Mouse (Mus musculus): ENCODE results near the gene Eci2. TPM values are rescaled to one million over a fixed set of nuclear protein-coding genes. Genes with fewer than 3 reads are reported as not detected.
"Not testable (repeated sequence)": the region's sequence is repeated elsewhere in the genome, so short reads cannot be mapped to it uniquely, and the experiment has no call there.

Eci2 gene
- polyA plus RNA-seq, 1 experiment from 2014 or later, result 113 TPM

DNA sequence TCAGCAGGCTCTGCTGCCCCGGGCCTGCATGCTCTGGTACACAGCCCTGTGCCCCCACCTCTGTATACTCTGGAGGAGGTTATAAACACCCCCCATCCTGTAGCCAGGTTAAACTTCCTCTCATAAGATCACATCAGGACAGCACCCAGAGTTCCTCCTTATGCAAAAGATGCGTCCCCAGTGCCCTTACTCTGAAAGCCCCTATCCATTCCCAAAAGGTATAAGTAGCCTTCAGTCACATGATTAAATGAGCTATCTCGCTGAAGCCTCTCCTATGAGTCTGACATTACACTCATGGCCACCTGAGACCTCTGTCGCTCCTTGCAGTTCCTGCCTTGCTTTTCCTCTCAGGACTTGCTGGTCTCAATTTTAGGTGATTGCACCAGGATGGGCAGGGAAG lies 6.7 kb upstream of the Eci2 start:
- H3K4me3 ChIP-seq (ENCODE audit: low read depth, low read length), result no peak overlapping the region
- no peaks in the 10 kb centered on the region for H3K36me3 ChIP-seq (ENCODE audit: control insufficient read depth, insufficient read depth, low read length)
- no peaks in the 10 kb centered on the region for H3K27me3 ChIP-seq (ENCODE audit: control insufficient read depth, insufficient read depth, low read length)
- H3K27ac ChIP-seq (ENCODE audit: low read depth, low read length), result no peak overlapping the region
- no peaks in the 10 kb centered on the region for H3K9me3 ChIP-seq (replicated peaks; ENCODE audit: control insufficient read depth, low read length)
- no peak for ATAC-seq (replicated peaks; ENCODE audit: insufficient number of reproducible peaks, low FRiP score, low TSS enrichment)
- no peaks in the 10 kb centered on the region for H3K4me1 ChIP-seq (ENCODE audit: control insufficient read depth, insufficient read depth, low read length)
- 79% methylated on average over 4 of the region's 4 CpGs for WGBS (ENCODE audit: insufficient replicate concordance)
- no peak overlapping the region for H3K9ac ChIP-seq (ENCODE audit: low read depth, low read length)
- no peak overlapping the region for H3K4me2 ChIP-seq

DNA sequence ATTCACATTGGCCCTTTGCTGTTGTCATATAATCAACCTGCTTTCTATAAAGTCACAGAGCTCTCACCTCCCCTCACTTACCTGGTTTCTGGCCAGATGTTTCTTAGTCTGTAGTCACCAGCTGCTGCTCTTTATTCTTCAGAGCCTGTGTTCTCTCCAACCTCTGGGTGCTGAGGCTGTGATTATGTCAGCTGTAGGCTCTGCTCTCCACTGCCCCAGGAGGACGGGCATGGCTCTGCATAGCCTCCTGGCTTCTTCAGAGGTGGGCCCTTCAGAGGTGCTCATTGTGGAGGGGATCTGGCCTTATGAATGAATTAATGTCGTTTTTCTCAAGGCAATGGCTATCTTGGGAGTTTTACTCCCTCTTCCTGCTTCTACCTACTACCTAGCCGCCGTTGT lies 4.8 kb upstream of the Eci2 start:
- no peak overlapping the region for H3K4me3 ChIP-seq (ENCODE audit: low read depth, low read length)
- H3K9ac ChIP-seq (ENCODE audit: low read depth, low read length), result no peak overlapping the region
- H3K4me1 ChIP-seq (ENCODE audit: control insufficient read depth, insufficient read depth, low read length), result no peaks in the 10 kb centered on the region
- H3K9me3 ChIP-seq (replicated peaks; ENCODE audit: control insufficient read depth, low read length), result no peaks in the 10 kb centered on the region
- no peak overlapping the region for H3K4me2 ChIP-seq
- no peak for ATAC-seq (replicated peaks; ENCODE audit: insufficient number of reproducible peaks, low FRiP score, low TSS enrichment)
- H3K27ac ChIP-seq (ENCODE audit: low read depth, low read length), result no peak overlapping the region
- WGBS (ENCODE audit: insufficient replicate concordance), result 65% methylated on average over 4 of the region's 4 CpGs
- no peaks in the 10 kb centered on the region for H3K27me3 ChIP-seq (ENCODE audit: control insufficient read depth, insufficient read depth, low read length)
- H3K36me3 ChIP-seq (ENCODE audit: control insufficient read depth, insufficient read depth, low read length), result no peaks in the 10 kb centered on the region

- no peak overlapping the region for H3K4me2 ChIP-seq
- H3K27ac ChIP-seq (ENCODE audit: low read depth, low read length), result no peak overlapping the region
- no peak overlapping the region for H3K4me3 ChIP-seq (ENCODE audit: low read depth, low read length)
- no peaks in the 10 kb centered on the region for H3K4me1 ChIP-seq (ENCODE audit: control insufficient read depth, insufficient read depth, low read length)
- no peak for ATAC-seq (replicated peaks; ENCODE audit: insufficient number of reproducible peaks, low FRiP score, low TSS enrichment)
- H3K9me3 ChIP-seq (replicated peaks; ENCODE audit: control insufficient read depth, low read length), result no peaks in the 10 kb centered on the region
- WGBS (ENCODE audit: insufficient replicate concordance), result 74% methylated on average over 7 of the region's 7 CpGs
- H3K36me3 ChIP-seq (ENCODE audit: control insufficient read depth, insufficient read depth, low read length), result no peaks in the 10 kb centered on the region
- no peaks in the 10 kb centered on the region for H3K27me3 ChIP-seq (ENCODE audit: control insufficient read depth, insufficient read depth, low read length)
- no peak overlapping the region for H3K9ac ChIP-seq (ENCODE audit: low read depth, low read length)
Measured at GRCm38 (mm10) chr13:35030979-35031683, 4.2 kb upstream of the Eci2 start.

DNA sequence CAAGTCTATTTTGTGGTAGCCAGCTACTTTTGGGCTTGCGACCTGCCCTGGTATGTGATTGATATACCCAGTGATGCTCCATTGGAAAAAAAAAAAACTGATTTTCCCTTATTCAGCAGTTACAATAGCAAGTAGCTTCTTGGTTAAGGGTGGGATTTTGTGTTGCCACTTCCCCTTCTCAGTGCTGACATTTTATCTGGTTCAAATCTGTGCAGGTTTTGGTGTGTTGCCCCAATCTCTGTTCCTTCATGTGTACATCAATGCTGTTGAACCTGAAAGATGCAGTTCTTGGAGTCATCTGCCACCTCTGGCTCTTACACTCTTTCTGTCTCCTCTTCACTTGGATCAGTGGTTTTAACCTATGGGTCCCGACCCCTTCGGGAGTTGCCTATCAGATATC lies 1.5 kb upstream of the Eci2 start:
- Histone ChIP-seq H3K36me3 (ENCODE audit: control insufficient read depth, insufficient read depth, low read length) (no peaks in the 10 kb centered on the region), H3K9me3 (replicated peaks; ENCODE audit: control insufficient read depth, low read length) (no peaks in the 10 kb centered on the region), H3K4me2 (no peak overlapping the region), H3K27me3 (ENCODE audit: control insufficient read depth, insufficient read depth, low read length) (no peaks in the 10 kb centered on the region), H3K27ac (ENCODE audit: low read depth, low read length) (no peak overlapping the region), H3K4me3 (ENCODE audit: low read depth, low read length) (no peak overlapping the region), H3K4me1 (ENCODE audit: control insufficient read depth, insufficient read depth, low read length) (no peaks in the 10 kb centered on the region), H3K9ac (ENCODE audit: low read depth, low read length) (no peak overlapping the region)
- 78% methylated on average over 3 of the region's 3 CpGs for WGBS (ENCODE audit: insufficient replicate concordance)
- ATAC-seq (replicated peaks; ENCODE audit: insufficient number of reproducible peaks, low FRiP score, low TSS enrichment), result no peak

DNA sequence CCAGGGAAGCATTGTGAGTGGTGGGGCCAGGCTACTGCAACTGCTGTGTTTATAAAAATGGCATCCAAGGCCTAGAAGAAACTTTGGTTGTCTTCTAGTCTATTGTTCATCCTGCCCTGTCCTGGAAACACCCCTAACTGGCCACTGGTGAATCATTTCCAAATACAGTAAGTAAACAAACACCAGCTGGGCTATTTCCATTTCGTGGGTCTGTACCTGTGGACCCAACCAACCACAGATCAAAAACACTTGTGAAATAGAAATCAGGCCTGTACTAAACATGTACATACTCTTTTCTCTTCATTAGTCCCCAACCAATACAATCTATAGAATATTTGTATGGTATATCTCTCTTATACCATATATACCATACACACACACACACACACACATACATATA lies 3.5 kb downstream of the Eci2 start:
- not testable (repeated sequence) for H3K27ac ChIP-seq (ENCODE audit: low read depth, low read length); H3K4me1 ChIP-seq (ENCODE audit: control insufficient read depth, insufficient read depth, low read length); H3K36me3 ChIP-seq (ENCODE audit: control insufficient read depth, insufficient read depth, low read length); H3K9me3 ChIP-seq (replicated peaks; ENCODE audit: control insufficient read depth, low read length); ATAC-seq (replicated peaks; ENCODE audit: insufficient number of reproducible peaks, low FRiP score, low TSS enrichment); H3K9ac ChIP-seq (ENCODE audit: low read depth, low read length); H3K27me3 ChIP-seq (ENCODE audit: control insufficient read depth, insufficient read depth, low read length); H3K4me2 ChIP-seq; H3K4me3 ChIP-seq (ENCODE audit: low read depth, low read length)
- 70% methylated on average over 1 of the region's 1 CpGs for WGBS (ENCODE audit: insufficient replicate concordance)

GRCm38 (mm10) chr13:35020383-35020782 lies 6.5 kb downstream of the Eci2 start:
- Histone ChIP-seq H3K9ac (ENCODE audit: low read depth, low read length) (no peak overlapping the region), H3K4me2 (no peak overlapping the region), H3K4me3 (ENCODE audit: low read depth, low read length) (no peak overlapping the region), H3K36me3 (ENCODE audit: control insufficient read depth, insufficient read depth, low read length) (no peaks in the 10 kb centered on the region), H3K27me3 (ENCODE audit: control insufficient read depth, insufficient read depth, low read length) (no peaks in the 10 kb centered on the region), H3K27ac (ENCODE audit: low read depth, low read length) (no peak overlapping the region), H3K9me3 (replicated peaks; ENCODE audit: control insufficient read depth, low read length) (no peaks in the 10 kb centered on the region), H3K4me1 (ENCODE audit: control insufficient read depth, insufficient read depth, low read length) (no peaks in the 10 kb centered on the region; the same call in 1 of the 2 replicates)
- ATAC-seq (replicated peaks; ENCODE audit: insufficient number of reproducible peaks, low FRiP score, low TSS enrichment), result no peak
- 64% methylated on average over 3 of the region's 3 CpGs for WGBS (ENCODE audit: insufficient replicate concordance)

GRCm38 (mm10) chr13:35018866-35019536 lies 7.9 kb downstream of the Eci2 start:
- Histone ChIP-seq H3K4me3 (ENCODE audit: low read depth, low read length) (no peak overlapping the region), H3K4me1 (ENCODE audit: control insufficient read depth, insufficient read depth, low read length) (no peaks in the 10 kb centered on the region; the same call in 1 of the 2 replicates), H3K36me3 (ENCODE audit: control insufficient read depth, insufficient read depth, low read length) (no peaks in the 10 kb centered on the region), H3K27ac (ENCODE audit: low read depth, low read length) (no peak overlapping the region), H3K9me3 (replicated peaks; ENCODE audit: control insufficient read depth, low read length) (no peaks in the 10 kb centered on the region), H3K27me3 (ENCODE audit: control insufficient read depth, insufficient read depth, low read length) (no peaks in the 10 kb centered on the region), H3K4me2 (no peak overlapping the region), H3K9ac (ENCODE audit: low read depth, low read length) (no peak overlapping the region)
- ATAC-seq (replicated peaks; ENCODE audit: insufficient number of reproducible peaks, low FRiP score, low TSS enrichment), result no peak
- 75% methylated on average over 7 of the region's 7 CpGs for WGBS (ENCODE audit: insufficient replicate concordance)

- H3K36me3 ChIP-seq (ENCODE audit: control insufficient read depth, insufficient read depth, low read length), result no peaks in the 10 kb centered on the region
- no peak overlapping the region for H3K4me2 ChIP-seq
- H3K27ac ChIP-seq (ENCODE audit: low read depth, low read length), result no peak overlapping the region
- 83% methylated on average over 6 of the region's 6 CpGs for WGBS (ENCODE audit: insufficient replicate concordance)
- no peaks in the 10 kb centered on the region for H3K9me3 ChIP-seq (replicated peaks; ENCODE audit: control insufficient read depth, low read length)
- no peak overlapping the region for H3K9ac ChIP-seq (ENCODE audit: low read depth, low read length)
- no peak overlapping the region for H3K4me3 ChIP-seq (ENCODE audit: low read depth, low read length)
- no peaks in the 10 kb centered on the region; the same call in 1 of the 2 replicates for H3K4me1 ChIP-seq (ENCODE audit: control insufficient read depth, insufficient read depth, low read length)
- H3K27me3 ChIP-seq (ENCODE audit: control insufficient read depth, insufficient read depth, low read length), result no peaks in the 10 kb centered on the region
- ATAC-seq (replicated peaks; ENCODE audit: insufficient number of reproducible peaks, low FRiP score, low TSS enrichment), result no peak
Measured at GRCm38 (mm10) chr13:35017392-35017791, 9.5 kb downstream of the Eci2 start.

DNA sequence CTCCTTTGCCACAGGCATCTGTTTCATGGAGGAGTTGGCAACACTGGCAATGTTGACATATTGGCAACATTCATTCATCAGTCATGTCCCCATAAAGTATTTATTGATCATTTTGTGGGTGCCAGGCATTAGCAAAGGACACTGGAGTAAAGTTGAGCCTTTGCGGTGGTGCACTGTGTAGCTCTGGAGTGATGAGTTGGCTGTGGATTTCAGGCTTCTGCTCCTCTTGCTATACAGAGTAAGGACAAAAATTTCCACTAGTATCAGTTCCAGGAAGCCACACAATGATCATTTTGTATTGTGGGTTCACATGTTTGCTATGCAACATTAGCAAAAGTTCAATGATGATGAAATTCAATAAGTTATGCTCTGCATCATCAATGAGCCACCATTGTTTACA lies 10.8 kb downstream of the Eci2 start:
- Histone ChIP-seq H3K4me2 (no peak overlapping the region), H3K36me3 (ENCODE audit: control insufficient read depth, insufficient read depth, low read length) (no peaks in the 10 kb centered on the region), H3K4me1 (ENCODE audit: control insufficient read depth, insufficient read depth, low read length) (no peaks in the 10 kb centered on the region; the same call in 1 of the 2 replicates), H3K27me3 (ENCODE audit: control insufficient read depth, insufficient read depth, low read length) (no peaks in the 10 kb centered on the region), H3K4me3 (ENCODE audit: low read depth, low read length) (no peak overlapping the region), H3K27ac (ENCODE audit: low read depth, low read length) (no peak overlapping the region), H3K9me3 (replicated peaks; ENCODE audit: control insufficient read depth, low read length) (no peaks in the 10 kb centered on the region), H3K9ac (ENCODE audit: low read depth, low read length) (no peak overlapping the region)
- ATAC-seq (replicated peaks; ENCODE audit: insufficient number of reproducible peaks, low FRiP score, low TSS enrichment), result no peak
- WGBS (ENCODE audit: insufficient replicate concordance), result 97% methylated on average over 1 of the region's 1 CpGs

Data from heart, embryonic 11.5 days (tissue).